In genomic region chr17:27621705-27622531, GRCm38 (mm10) we compare ENCODE assay signal across 7 mouse cellular contexts. TPM values are rescaled to one million over a fixed set of nuclear protein-coding genes. Genes with fewer than 3 reads are reported as not detected.
DNase-seq lines count a peak whose midpoint lies in the region; ATAC-seq and TF ChIP-seq lines count a peak whose summit lies in the region.

No protein-coding gene starts in this region.

- WGBS in lung, embryonic 16.5 days, result 2% methylated on average over 23 of the region's 23 CpGs
- 2% methylated on average over 23 of the region's 23 CpGs for WGBS in heart, postnatal 0 days

- peak overlapping the region; percentile 89 for H3K4me3 ChIP-seq in lung, embryonic 16.5 days (ENCODE audit: low read length)
- H3K4me3 ChIP-seq in cortical plate, adult 2 months (ENCODE audit: insufficient read depth, low read length), result peak overlapping the region; percentile 80
- H3K4me3 ChIP-seq in heart, postnatal 0 days (ENCODE audit: low read depth, low read length), result peak overlapping the region; percentile 94

- no peak for TF ChIP-seq POLR2A in cortical plate, adult 2 months (IDR thresholded peaks at IDR 0.05; ENCODE audit: extremely low read depth, insufficient read depth, low read length)

- no peak for TF ChIP-seq CTCF in cortical plate, adult 2 months (IDR thresholded peaks at IDR 0.05; ENCODE audit: extremely low read depth, insufficient read depth, low read length)
- TF ChIP-seq CTCF in heart, postnatal 0 days (IDR thresholded peaks at IDR 0.05; ENCODE audit: low read depth), result no peak

- ATAC-seq in lung, embryonic 16.5 days (ENCODE audit: low read depth), result no peak
- no peak for ATAC-seq in heart, postnatal 0 days (ENCODE audit: insufficient read depth, low read depth)

- H3K9me3 ChIP-seq in lung, embryonic 16.5 days (ENCODE audit: control insufficient read depth, low read length), result no peaks in the 10 kb centered on the region
- no peaks in the 10 kb centered on the region for H3K9me3 ChIP-seq in heart, postnatal 0 days (replicated peaks; ENCODE audit: control insufficient read depth, low read length)

- H3K9ac ChIP-seq in lung, embryonic 16.5 days (ENCODE audit: low read length), result peak overlapping the region; percentile 98
- peak overlapping the region; percentile 89 for H3K9ac ChIP-seq in heart, postnatal 0 days (replicated peaks; ENCODE audit: low read depth, low read length)

- no peaks in the 10 kb centered on the region for H3K27me3 ChIP-seq in lung, embryonic 16.5 days (ENCODE audit: control insufficient read depth, insufficient read depth, low read depth, low read length)
- H3K27me3 ChIP-seq in heart, postnatal 0 days (ENCODE audit: control insufficient read depth, insufficient read depth, low read length), result no peaks in the 10 kb centered on the region

- peak overlapping the region; percentile 91 for H3K27ac ChIP-seq in lung, embryonic 16.5 days (ENCODE audit: low read length)
- H3K27ac ChIP-seq in cortical plate, adult 2 months (ENCODE audit: insufficient read depth, low read length), result peak overlapping the region; percentile 20; the same call in 1 of the 2 replicates
- H3K27ac ChIP-seq in heart, postnatal 0 days (ENCODE audit: low read depth), result peak overlapping the region; percentile 95

- TF ChIP-seq EP300 in heart, postnatal 0 days (IDR thresholded peaks at IDR 0.05; ENCODE audit: low read depth), result no peak

- H3K4me1 ChIP-seq in lung, embryonic 16.5 days (replicated peaks; ENCODE audit: control insufficient read depth, insufficient read depth, low read length), result peaks cover 19% of the 10 kb centered on the region
- H3K4me1 ChIP-seq in cortical plate, adult 2 months (ENCODE audit: control insufficient read depth, insufficient read depth, low read length), result peaks cover 5% of the 10 kb centered on the region; the same call in 1 of the 2 replicates
- H3K4me1 ChIP-seq in heart, postnatal 0 days (ENCODE audit: control insufficient read depth, insufficient read depth), result peaks cover 31% of the 10 kb centered on the region

- H3K36me3 ChIP-seq in lung, embryonic 16.5 days (ENCODE audit: control insufficient read depth, insufficient read depth, low read length), result peaks cover 2% of the 10 kb centered on the region; the same call in 1 of the 2 replicates
- 0 out of 2 replicates have a peak, but pooled peaks cover 4% of the 10 kb centered on the region for H3K36me3 ChIP-seq in heart, postnatal 0 days (replicated peaks; ENCODE audit: control insufficient read depth, insufficient read depth, low read length)

- no peak for DNase-seq in lung, postnatal 10 days
- peak; percentile 29 for DNase-seq in heart, postnatal 0 days (ENCODE audit: low spot score)
- peak; percentile 33 for DNase-seq in lung, postnatal 36 days
- no peak for DNase-seq in yolk sac, embryonic 10.5 days (ENCODE audit: low spot score)
- DNase-seq in layer of hippocampus, adult 11-12 months (ENCODE audit: low spot score), result no peak

- peak overlapping the region; percentile 70 for H3K4me2 ChIP-seq in lung, embryonic 16.5 days (ENCODE audit: low read depth, low read length)
- peak overlapping the region; percentile 69 for H3K4me2 ChIP-seq in heart, postnatal 0 days (ENCODE audit: low read depth, low read length)

RNA-seq across cellular contexts. Expression of gene Nudt3, which starts 1.4 kb away (rescaled TPM):
- 73.6 and 75.8 TPM in 2 replicates for polyA plus RNA-seq in lung, embryonic 16.5 days (2015; fragmentation: Nextera tagmentation; extraction: Ambion mirVana)
- polyA plus RNA-seq in cortical plate, adult 2 months (2012; rRNA removed), result 371 and 398 TPM in 2 replicates
- total RNA-seq in heart, postnatal 0 days (2014; rRNA removed; ENCODE audit: low replicate concordance), result 159 and 184 TPM in 2 replicates
- 139 and 140 TPM in 2 replicates for polyA plus RNA-seq in heart, postnatal 0 days (2015; fragmentation: Nextera tagmentation; extraction: Ambion mirVana)

RNA-seq across cellular contexts. Expression of gene RPS10-NUDT3, which starts 13.1 kb away (rescaled TPM):
- polyA plus RNA-seq in lung, embryonic 16.5 days (2015; fragmentation: Nextera tagmentation; extraction: Ambion mirVana), result not detected in 2 replicates
- 0.15 and 0.47 TPM in 2 replicates for polyA plus RNA-seq in cortical plate, adult 2 months (2012; rRNA removed)
- not detected in 2 replicates for total RNA-seq in heart, postnatal 0 days (2014; rRNA removed; ENCODE audit: low replicate concordance)
- not detected in 2 replicates for polyA plus RNA-seq in heart, postnatal 0 days (2015; fragmentation: Nextera tagmentation; extraction: Ambion mirVana)

RNA-seq across cellular contexts. Expression of gene Rps10, which starts 14.6 kb away (rescaled TPM):
- polyA plus RNA-seq in lung, embryonic 16.5 days (2015; fragmentation: Nextera tagmentation; extraction: Ambion mirVana), result 900 and 901 TPM in 2 replicates
- 525 and 561 TPM in 2 replicates for polyA plus RNA-seq in cortical plate, adult 2 months (2012; rRNA removed)
- 1,352 and 1,440 TPM in 2 replicates for total RNA-seq in heart, postnatal 0 days (2014; rRNA removed; ENCODE audit: low replicate concordance)
- 486 and 524 TPM in 2 replicates for polyA plus RNA-seq in heart, postnatal 0 days (2015; fragmentation: Nextera tagmentation; extraction: Ambion mirVana)

RNA-seq across cellular contexts. Expression of gene Pacsin1, which starts 33.4 kb away (rescaled TPM):
- polyA plus RNA-seq in lung, embryonic 16.5 days (2015; fragmentation: Nextera tagmentation; extraction: Ambion mirVana), result 0.88 and 1.9 TPM in 2 replicates
- polyA plus RNA-seq in cortical plate, adult 2 months (2012; rRNA removed), result 254 and 258 TPM in 2 replicates
- total RNA-seq in heart, postnatal 0 days (2014; rRNA removed; ENCODE audit: low replicate concordance), result not detected in 2 replicates
- 0.04 and 0.32 TPM in 2 replicates for polyA plus RNA-seq in heart, postnatal 0 days (2015; fragmentation: Nextera tagmentation; extraction: Ambion mirVana)

RNA-seq across cellular contexts. Expression of gene AI413582, which starts 56.4 kb away (rescaled TPM):
- polyA plus RNA-seq in lung, embryonic 16.5 days (2015; fragmentation: Nextera tagmentation; extraction: Ambion mirVana), result 17.6 and 19.1 TPM in 2 replicates
- polyA plus RNA-seq in cortical plate, adult 2 months (2012; rRNA removed), result 109 and 112 TPM in 2 replicates
- total RNA-seq in heart, postnatal 0 days (2014; rRNA removed; ENCODE audit: low replicate concordance), result 11.1 and 13.4 TPM in 2 replicates
- polyA plus RNA-seq in heart, postnatal 0 days (2015; fragmentation: Nextera tagmentation; extraction: Ambion mirVana), result 18.5 and 20.1 TPM in 2 replicates

Comparison
In these comparisons a context has a peak if more than half of its experiments do, and no peak if none do; other contexts are left out.
1. DNase-seq: peak in heart, postnatal 0 days (single experiment) and lung, postnatal 36 days (single experiment); none in lung, postnatal 10 days (single experiment), yolk sac, embryonic 10.5 days (single experiment) and layer of hippocampus, adult 11-12 months (single experiment).
2. H3K27ac ChIP-seq: peak in every context shown above with its lines; median percentile 95 in heart, postnatal 0 days; 91 in lung, embryonic 16.5 days; 20 in cortical plate, adult 2 months.
3. Peak in every context shown above with its lines, with median percentiles within 50 percentile points of each other: H3K4me3 ChIP-seq.